Mouse (Mus musculus) layer of hippocampus, adult 8-10 months (tissue): ENCODE results near the gene Pstk. TPM values are rescaled to one million over a fixed set of nuclear protein-coding genes. Genes with fewer than 3 reads are reported as not detected.
A peak's percentile ranks its signal among the peaks of the same experiment; 100 is the strongest.
"Not testable (repeated sequence)": the region's sequence is repeated elsewhere in the genome, so short reads cannot be mapped to it uniquely, and the experiment has no call there.

Experiments
- DNase-seq, 2 experiments: peaks; one replicate each; pipeline ENCODE4 v3.0.0; 2022; ENCODE audit warnings: low spot score in 2 of 2
- total RNA-seq, 4 experiments: library from RNA; stranded (reverse); gene quantifications; 2 replicates each; pipeline ENCODE4 v1.2.4; 2022

Pstk gene
- total RNA-seq, 4 experiments from 2014 or later, result 43.9 to 67.5 (median 51.1) TPM

- DNase-seq, result no peak
Observed at GRCm38 (mm10) chr7:131411941-131412270, 41.0 kb downstream of the Pstk start.

GRCm38 (mm10) chr7:131416742-131417141 lies 45.8 kb downstream of the Pstk start:
- DNase-seq, result not testable (repeated sequence)

- no peak for DNase-seq
Observed at GRCm38 (mm10) chr7:131417605-131418004, 46.7 kb downstream of the Pstk start.

GRCm38 (mm10) chr7:131424912-131425311 lies 54.0 kb downstream of the Pstk start:
- no peak for DNase-seq

- DNase-seq, result no peak
Observed at GRCm38 (mm10) chr7:131427331-131427730, 56.4 kb downstream of the Pstk start.

- peak in 1 of 2 experiments; percentile 42 for DNase-seq
Observed at GRCm38 (mm10) chr7:131432244-131432643, 61.3 kb downstream of the Pstk start.

GRCm38 (mm10) chr7:131434276-131434675 lies 63.3 kb downstream of the Pstk start:
- no peak for DNase-seq

- no peak for DNase-seq
Observed at GRCm38 (mm10) chr7:131437051-131437450, 66.1 kb downstream of the Pstk start.

Other genes starting within 250 kb of the Pstk start
- gene 4933402N03Rik, start 224.8 kb upstream of the Pstk start, total RNA-seq, result not detected
- gene 5430419D17Rik, start 196.7 kb upstream of the Pstk start, total RNA-seq, result under 1 TPM in 2 of 4 experiments, not detected in 2; 0.09 to 0.10 TPM
- gene Cuzd1, start 48.8 kb upstream of the Pstk start, total RNA-seq, result under 1 TPM in 1 of 4 experiments, not detected in 3; 0.16 TPM
- gene Fam24b, start 41.6 kb upstream of the Pstk start, total RNA-seq, result under 1 TPM in 2 of 4 experiments, not detected in 2; 0.68 to 0.75 TPM
- not detected for gene Fam24a, start 37.3 kb upstream of the Pstk start, total RNA-seq
- 10 to 100 TPM; 22.3 to 28.2 (median 27.6) TPM for gene 2310057M21Rik, start 8.4 kb upstream of the Pstk start, total RNA-seq
- gene Ikzf5, start 39.4 kb downstream of the Pstk start, total RNA-seq, result 10 to 100 TPM; 47.0 to 53.1 (median 50.9) TPM
- 100 to 1,000 TPM in 2 of 4 experiments, 10 to 100 TPM in 2; 94.7 to 113 (median 102) TPM for gene Acadsb, start 39.5 kb downstream of the Pstk start, total RNA-seq
- gene Hmx3, start 171.7 kb downstream of the Pstk start, total RNA-seq, result not detected
- gene Hmx2, start 177.6 kb downstream of the Pstk start, total RNA-seq, result not detected
- gene Bub3, start 189.1 kb downstream of the Pstk start, total RNA-seq, result 10 to 100 TPM; 60.8 to 68.8 (median 62.0) TPM